Mouse (Mus musculus) gastrocnemius, postnatal 14 days (tissue): ENCODE measurements at regions not wholly inside any gene's neighbourhood (a gene's known extent, or its start where the extent isn't known, plus 50 kb on each side); places are given as distances from the start of the nearest gene placed in this dataset.

Experiments used
- DNase-seq: peaks from one replicate; pipeline ENCODE4 v3.0.0; 2021; ENCODE audit warnings: mixed read lengths
- intact Hi-C: fragments of 180-260 bp; cut with DNase I; formaldehyde crosslinking; loops from one replicate; pipeline ENCODE4 v1.15.1; 2025; ENCODE audit warnings: low total_unique reads

GRCm38 (mm10) chr14:79872430-79872829 is 101.3 kb upstream of the Pcdh8 start:
- intact Hi-C loops = no loop called here
- no peak for DNase-seq

GRCm38 (mm10) chr14:79869325-79869724 is 98.2 kb upstream of the Pcdh8 start:
- intact Hi-C loops = no loop called here
- no peak for DNase-seq

- intact Hi-C loops = no loop called here
- DNase-seq = no peak
Measured at GRCm38 (mm10) chr14:79856245-79856644, 85.1 kb upstream of the Pcdh8 start.

GRCm38 (mm10) chr14:79854216-79854615 is 83.1 kb upstream of the Pcdh8 start:
- DNase-seq = no peak
- intact Hi-C loops = no loop called here

DNA sequence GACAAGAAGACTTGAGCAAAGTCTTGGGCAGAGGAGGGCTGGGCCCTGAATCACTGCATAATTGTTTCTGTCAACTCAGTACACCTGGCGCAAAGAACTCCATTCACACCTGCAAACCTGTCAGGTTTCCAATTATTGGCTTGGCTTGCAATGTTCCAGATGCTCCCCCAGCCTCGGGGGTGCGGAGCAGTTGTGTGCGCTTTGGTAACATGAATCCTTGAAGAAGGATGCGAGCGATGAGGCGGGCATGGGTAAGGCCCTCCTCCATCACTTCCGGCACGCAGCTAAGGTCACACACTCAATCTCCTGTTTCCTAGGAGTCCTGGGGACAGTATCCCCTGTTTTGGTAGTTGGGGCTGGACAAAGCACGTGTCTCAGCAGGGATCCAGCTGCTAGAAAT is 81.6 kb upstream of the Pcdh8 start:
- intact Hi-C loops = no loop called here
- DNase-seq = no peak

DNA sequence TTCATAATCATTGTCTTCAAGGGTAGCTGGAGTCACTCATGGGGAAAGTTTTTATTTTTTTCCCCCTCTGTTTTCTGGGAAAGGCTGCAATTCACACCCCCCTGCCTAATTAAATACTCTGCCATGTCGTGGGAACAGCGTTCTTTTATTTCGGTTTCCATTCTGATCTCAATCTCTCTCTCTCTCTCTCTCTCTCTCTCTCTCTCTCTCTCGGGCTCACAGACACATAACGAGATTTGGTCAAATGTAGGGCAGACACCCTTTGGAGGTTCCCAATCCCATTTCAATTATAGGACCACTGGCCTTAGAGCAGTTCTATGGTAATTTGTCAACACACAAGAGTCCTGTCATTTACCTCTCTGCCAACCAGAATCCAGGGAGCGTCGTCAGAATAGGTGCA is 80.7 kb upstream of the Pcdh8 start:
- intact Hi-C loops = no loop called here
- no peak for DNase-seq

DNA sequence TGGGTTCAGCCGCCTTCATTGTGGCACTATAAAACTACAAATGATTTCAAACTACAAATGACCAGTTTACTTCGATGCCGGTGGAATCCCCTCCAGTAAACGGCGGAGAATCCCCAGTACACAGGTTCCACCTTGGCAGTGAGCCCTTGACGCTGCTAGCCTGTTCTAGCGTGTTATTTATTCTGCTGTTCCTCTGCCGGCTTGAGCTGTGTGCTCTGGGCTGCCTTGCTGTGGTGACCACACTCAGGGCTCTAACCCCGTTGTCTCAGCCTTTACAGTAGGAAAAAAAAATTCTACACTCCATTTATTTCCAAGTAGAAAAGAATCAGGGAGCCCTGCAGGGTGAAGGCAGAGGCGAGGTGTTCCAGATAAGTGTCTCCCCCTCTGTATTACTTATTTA is 80.1 kb upstream of the Pcdh8 start:
- intact Hi-C loops = no loop called here
- no peak for DNase-seq

DNA sequence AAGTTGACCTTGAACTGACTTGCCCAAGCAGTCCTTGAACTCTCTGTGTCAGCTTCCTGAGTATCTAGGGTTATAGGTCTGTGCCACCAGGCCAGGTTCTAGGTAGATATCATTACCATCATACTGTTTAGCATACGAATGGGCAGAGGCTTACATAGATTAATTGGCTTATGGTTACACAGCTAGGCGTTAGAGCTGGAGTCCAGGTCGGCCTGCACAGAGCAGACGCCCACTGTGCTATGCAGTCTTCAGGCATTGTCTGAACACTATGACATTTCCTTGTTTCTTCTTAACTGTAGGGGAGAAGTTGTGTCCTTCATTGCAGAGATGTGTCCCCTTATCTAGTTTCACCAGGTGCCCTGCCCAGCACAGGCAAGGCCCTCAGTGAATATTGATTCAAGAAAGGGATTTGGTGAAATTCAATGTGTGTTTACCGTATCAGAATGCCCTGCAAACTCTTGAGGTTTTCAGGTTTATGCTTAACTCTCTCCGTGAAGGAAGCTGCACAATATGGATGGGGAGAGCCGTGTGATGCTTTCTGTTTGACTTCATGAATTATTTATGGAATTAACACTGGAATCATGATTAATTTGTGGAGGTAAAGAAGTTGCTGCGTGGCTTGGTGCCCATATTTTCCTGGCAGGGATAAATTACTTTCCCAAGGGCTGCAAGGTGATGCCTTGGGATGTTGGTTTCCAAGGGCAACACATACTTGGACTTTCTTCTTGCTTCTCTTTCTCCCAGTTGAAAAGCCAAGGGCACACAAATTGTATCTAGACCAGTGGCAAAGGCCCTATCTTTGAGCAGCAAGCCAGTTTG is 78.7 kb upstream of the Pcdh8 start:
- no peak for DNase-seq
- intact Hi-C loops = loop anchor here (10.0 kb wide), 1 partner anchor 65 kb away; no protein-coding TSS in a partner anchor

- DNase-seq = no peak
- intact Hi-C loops = loop anchor here (10.0 kb wide), 1 partner anchor 67 kb away; no protein-coding TSS in a partner anchor
Measured at GRCm38 (mm10) chr14:79848116-79848515, 77.0 kb upstream of the Pcdh8 start.

DNA sequence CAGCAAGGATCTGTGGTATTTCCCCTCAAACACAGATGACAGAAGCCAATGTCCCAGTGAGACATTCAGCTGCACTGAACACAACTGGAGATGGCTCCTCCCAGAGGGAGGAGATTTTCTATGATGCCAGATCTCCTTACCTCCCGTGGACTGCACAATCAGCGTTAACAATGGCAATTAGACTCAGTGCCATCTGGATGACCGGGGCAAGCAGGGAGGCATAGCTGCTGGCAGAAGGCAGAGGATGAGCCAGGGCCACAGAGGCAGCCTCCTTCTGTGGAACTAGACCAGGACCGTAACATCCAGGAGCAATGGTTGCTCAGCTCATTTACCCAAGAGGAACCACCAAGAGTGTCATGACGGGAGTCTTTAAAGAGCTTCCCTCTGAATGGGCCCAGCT is 73.2 kb upstream of the Pcdh8 start:
- DNase-seq = no peak
- intact Hi-C loops = loop anchor here (10.0 kb wide), 1 partner anchor 70 kb away; no protein-coding TSS in a partner anchor

- intact Hi-C loops = loop anchor here (10.0 kb wide), 1 partner anchor 72 kb away; no protein-coding TSS in a partner anchor
- no peak for DNase-seq
Measured at GRCm38 (mm10) chr14:79843135-79843550, 72.0 kb upstream of the Pcdh8 start.

- DNase-seq = no peak
- intact Hi-C loops = loop anchor here (10.0 kb wide), 1 partner anchor 72 kb away; no protein-coding TSS in a partner anchor
Measured at GRCm38 (mm10) chr14:79842734-79843133, 71.6 kb upstream of the Pcdh8 start.

DNA sequence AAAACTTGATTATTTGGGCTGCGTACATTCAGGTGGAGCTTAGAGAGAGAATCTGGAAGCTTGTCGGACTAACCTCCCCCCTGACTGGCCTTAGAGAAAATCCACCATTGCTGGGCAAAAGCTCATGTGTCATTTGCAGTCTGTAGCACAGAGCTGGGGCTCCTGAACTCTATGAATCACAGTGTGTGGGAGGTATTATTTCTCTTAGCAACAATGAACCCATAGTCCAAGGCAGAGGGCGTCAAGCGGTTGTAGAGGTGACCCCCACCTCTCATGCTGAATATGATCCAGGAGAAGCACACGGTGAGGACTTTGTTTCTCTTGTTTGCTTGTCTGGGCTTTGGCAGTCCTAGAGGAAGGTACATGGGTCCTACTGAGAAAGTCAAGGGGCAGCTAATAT is 66.0 kb upstream of the Pcdh8 start:
- DNase-seq = no peak
- intact Hi-C loops = no loop called here

DNA sequence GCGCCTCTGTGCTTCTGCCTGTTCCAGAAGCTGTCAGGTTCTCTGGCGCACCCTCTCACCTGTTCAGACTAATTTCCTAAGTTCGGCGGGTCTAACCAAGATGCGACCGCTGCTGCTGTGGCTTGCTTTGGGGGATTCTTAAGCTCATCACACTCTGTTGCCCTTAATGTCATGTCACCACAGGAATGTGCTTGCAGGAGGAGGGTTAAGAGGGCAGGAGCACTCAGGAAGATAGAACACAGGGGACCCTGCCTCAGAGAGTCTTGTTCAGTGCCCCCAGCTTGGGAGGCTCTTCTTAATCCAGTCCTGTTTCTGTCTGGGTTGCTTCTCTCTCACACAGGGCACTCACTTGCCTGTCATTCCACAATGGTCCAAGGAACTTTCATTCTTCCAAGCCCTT is 65.1 kb upstream of the Pcdh8 start:
- DNase-seq = no peak
- intact Hi-C loops = no loop called here

- intact Hi-C loops = no loop called here
- no peak for DNase-seq
Measured at GRCm38 (mm10) chr14:79824670-79825446, 53.7 kb upstream of the Pcdh8 start.

DNA sequence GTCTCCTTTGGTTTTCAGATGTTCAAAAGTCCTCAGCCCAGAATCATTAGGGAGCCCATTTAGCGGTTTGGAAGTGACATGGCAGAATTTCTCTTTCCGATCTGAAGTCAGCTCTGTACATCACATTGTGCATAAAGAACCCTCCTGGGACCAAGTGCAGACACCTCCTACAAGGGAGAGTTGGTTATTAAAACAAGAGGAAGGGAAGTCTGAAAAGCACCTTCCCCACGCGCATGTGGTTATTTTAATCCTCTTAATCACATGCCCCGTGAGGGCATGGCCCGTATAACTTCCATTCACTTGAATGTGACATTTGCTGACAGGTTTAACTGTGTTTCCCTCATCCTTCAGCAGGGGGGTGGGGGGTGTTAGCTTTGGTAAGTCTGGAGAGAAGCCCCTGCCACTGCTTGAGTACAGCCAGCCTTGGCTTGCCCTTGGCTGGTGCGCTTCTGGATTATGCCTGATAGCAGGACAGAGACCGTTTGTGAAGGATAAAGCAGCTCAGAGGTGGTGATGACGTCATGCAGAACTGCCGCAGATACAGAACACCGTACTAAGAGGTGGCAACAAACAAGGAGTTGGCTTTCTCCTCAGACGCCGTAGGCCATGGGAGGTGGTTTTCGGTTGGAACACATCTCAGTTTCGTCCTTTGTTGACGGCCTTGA is 51.5 kb upstream of the Pcdh8 start:
- intact Hi-C loops = no loop called here
- no peak for DNase-seq

GRCm38 (mm10) chr14:79822011-79822435 is 50.9 kb upstream of the Pcdh8 start:
- intact Hi-C loops = no loop called here
- no peak for DNase-seq

DNA sequence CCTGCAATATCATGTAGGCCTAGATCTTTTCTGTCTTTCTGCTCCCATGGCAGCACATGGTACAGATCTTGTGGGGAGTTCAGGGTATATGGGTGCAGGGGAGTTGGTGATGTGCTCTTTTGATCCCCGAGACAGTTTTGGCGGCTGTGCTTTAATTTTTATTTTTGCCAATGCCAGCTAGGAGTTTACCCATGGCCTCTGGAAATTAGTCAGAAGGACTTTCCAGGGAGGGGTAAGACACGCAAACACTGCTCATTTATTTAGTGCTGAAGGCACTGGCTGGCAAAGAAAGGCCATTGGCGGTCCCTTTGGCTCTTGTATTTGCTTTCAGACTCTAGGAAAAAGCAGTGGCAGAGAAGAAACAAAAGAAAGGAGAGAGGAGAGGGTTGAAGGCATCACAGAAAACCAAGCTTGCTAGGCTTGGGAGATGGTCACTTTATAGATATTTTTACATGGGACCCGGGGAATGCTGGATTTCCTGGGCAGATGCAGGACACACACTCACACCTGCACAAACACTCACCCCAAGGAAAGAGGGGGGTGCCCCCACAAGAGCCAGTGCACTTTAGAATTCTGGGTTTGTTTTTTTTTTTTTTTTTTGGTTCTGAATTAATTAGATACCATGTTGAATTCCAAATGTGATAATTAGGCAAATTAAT is 50.4 kb upstream of the Pcdh8 start:
- intact Hi-C loops = no loop called here
- no peak for DNase-seq
